Mouse (Mus musculus) embryonic facial prominence, embryonic 14.5 days (tissue): Measurements from ENCODE around the gene Zdhhc21. TPM values are rescaled to one million over a fixed set of nuclear protein-coding genes. Genes with fewer than 3 reads are reported as not detected.

Source experiments
- ATAC-seq: fragments of 200-750 bp; cut with Nextera tagmentation; 2 replicates; pipeline ENCODE4 v1.8.0; 2017; ENCODE audit warnings: low read depth, moderate number of reproducible peaks, moderate TSS enrichment
- DNase-seq: peaks from one replicate; pipeline ENCODE4 v3.0.0-alpha.2; 2015; ENCODE audit warnings: low spot score
- H3K27ac ChIP-seq: fragments of 300-500 bp; sonication (generic); replicated peaks from 2 replicates; pipeline ENCODE4 v1.5.1; 2014; ENCODE audit warnings: low read depth, mild to moderate bottlenecking, low read length, moderate library complexity
- H3K27me3 ChIP-seq: fragments of 300-500 bp; sonication (generic); replicated peaks from 2 replicates; pipeline ENCODE4 v1.6.1; 2014; ENCODE audit warnings: low read length; ENCODE audit not compliant: control insufficient read depth, insufficient read depth
- H3K36me3 ChIP-seq: fragments of 300-500 bp; sonication (generic); 2 replicates; pipeline ENCODE4 v1.6.1; 2014; ENCODE audit warnings: low read length, mixed read lengths; ENCODE audit not compliant: control insufficient read depth, insufficient read depth
- H3K4me1 ChIP-seq: fragments of 300-500 bp; sonication (generic); 2 replicates; pipeline ENCODE4 v1.6.1; 2014; ENCODE audit warnings: antibody characterized with exemption, low read length; ENCODE audit not compliant: control insufficient read depth, insufficient read depth
- H3K4me2 ChIP-seq: fragments of 300-500 bp; sonication (generic); 2 replicates; pipeline ENCODE4 v1.6.1; 2014; ENCODE audit warnings: low read depth, mild to moderate bottlenecking, low read length, moderate library complexity, mixed read lengths
- H3K4me3 ChIP-seq: fragments of 300-500 bp; sonication (generic); 2 replicates; pipeline ENCODE4 v1.5.1; 2014; ENCODE audit warnings: low read depth, mild to moderate bottlenecking, low read length
- H3K9ac ChIP-seq: fragments of 300-500 bp; sonication (generic); 2 replicates; pipeline ENCODE4 v1.6.1; 2014; ENCODE audit warnings: low read depth, mild to moderate bottlenecking, low read length, moderate library complexity, mixed read lengths
- H3K9me3 ChIP-seq: fragments of 300-500 bp; sonication (generic); 2 replicates; pipeline ENCODE4 v1.6.1; 2016; ENCODE audit warnings: low read length; ENCODE audit not compliant: control insufficient read depth
- WGBS: fragments of 180-500 bp; shearing (Covaris S2); extraction: QIAGEN DNeasy Blood & Tissue Kit; methylation state at CpG from one replicate; pipeline ENCODE4 v1.1.7; 2014; 5-methylcytosine and 5-hydroxymethylcytosine counted together
- polyA plus RNA-seq: library from polyadenylated mRNA; unstranded; fragments of >200 nt; fragmentation: Nextera tagmentation; extraction: Ambion mirVana; gene quantifications from 2 replicates; pipeline ENCODE4 v1.2.1, GENCODE M21; 2014

Gene Zdhhc21
- polyA plus RNA-seq, 1 experiment from 2014 or later = 13.4 TPM

DNA sequence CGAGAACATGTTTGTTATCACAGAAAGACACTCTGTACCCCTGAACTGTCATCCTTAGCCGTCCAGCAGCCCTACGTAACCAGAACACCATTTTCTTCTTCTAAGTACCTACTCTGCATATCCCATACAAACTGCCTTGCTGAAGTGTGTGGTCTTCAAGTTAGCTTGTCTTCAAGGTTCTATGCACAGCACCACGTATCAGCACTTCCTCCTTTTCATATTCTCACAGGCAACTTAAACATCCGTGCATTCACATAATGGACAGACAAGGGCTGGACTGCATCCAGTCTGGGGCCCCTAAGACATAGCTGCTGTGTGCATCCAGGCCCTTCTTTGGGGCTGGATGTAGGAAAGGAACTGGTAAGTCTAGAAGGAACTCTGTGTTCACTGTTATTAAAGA, 41.9 kb downstream of the Zdhhc21 start:
- Histone ChIP-seq H3K27ac (no peak overlapping the region), H3K4me1 (no peaks in the 10 kb centered on the region), H3K36me3 (0 out of 2 replicates have a peak, but pooled peaks cover 8% of the 10 kb centered on the region), H3K4me2 (no peak overlapping the region), H3K9me3 (no peaks in the 10 kb centered on the region), H3K27me3 (no peaks in the 10 kb centered on the region), H3K9ac (no peak overlapping the region), H3K4me3 (no peak overlapping the region)
- 88% methylated on average over 5 of the region's 5 CpGs for WGBS
- DNase-seq (no peak), ATAC-seq (no peak)

- 61% methylated on average over 8 of the region's 8 CpGs for WGBS
Observed at GRCm38 (mm10) chr4:82816351-82816750, 43.4 kb downstream of the Zdhhc21 start.

GRCm38 (mm10) chr4:82815296-82815695, 44.5 kb downstream of the Zdhhc21 start:
- Histone ChIP-seq H3K27me3 (no peaks in the 10 kb centered on the region), H3K9me3 (no peaks in the 10 kb centered on the region), H3K36me3 (0 out of 2 replicates have a peak, but pooled peaks cover 5% of the 10 kb centered on the region), H3K27ac (no peak overlapping the region), H3K4me2 (no peak overlapping the region), H3K4me3 (no peak overlapping the region), H3K4me1 (no peaks in the 10 kb centered on the region), H3K9ac (no peak overlapping the region)
- peak; percentile 61 for DNase-seq
- peak; percentile 53; the same call in 1 of the 2 replicates for ATAC-seq
- 64% methylated on average over 4 of the region's 4 CpGs for WGBS

More at GRCm38 (mm10) chr4:82816351-82816750, 43.4 kb downstream of the Zdhhc21 start:
- Histone ChIP-seq H3K36me3 (0 out of 2 replicates have a peak, but pooled peaks cover 5% of the 10 kb centered on the region), H3K9ac (no peak overlapping the region), H3K27ac (no peak overlapping the region), H3K4me3 (no peak overlapping the region), H3K4me1 (no peaks in the 10 kb centered on the region), H3K4me2 (no peak overlapping the region), H3K9me3 (no peaks in the 10 kb centered on the region), H3K27me3 (no peaks in the 10 kb centered on the region)
- no peak for DNase-seq
- no peak for ATAC-seq

DNA sequence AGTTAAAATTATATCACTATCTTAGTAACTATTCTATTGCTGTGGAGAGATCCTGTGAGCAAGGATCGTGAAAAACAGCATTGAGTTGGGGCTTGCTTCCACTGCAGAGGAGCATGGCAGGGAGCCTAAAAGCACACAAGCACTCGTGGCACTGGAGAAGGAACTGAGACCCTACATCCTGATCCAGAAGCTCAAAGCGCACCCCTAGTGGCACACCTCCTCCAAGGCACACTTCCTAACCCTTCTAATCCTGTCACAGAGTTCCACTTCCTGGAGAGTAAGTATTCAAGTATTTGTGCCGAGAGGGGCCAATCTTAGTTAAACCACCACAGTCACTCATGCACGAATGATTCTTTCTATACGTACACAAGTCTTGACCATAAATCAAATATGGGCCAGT, 46.4 kb downstream of the Zdhhc21 start:
- Histone ChIP-seq H3K4me1 (no peaks in the 10 kb centered on the region), H3K4me3 (no peak overlapping the region), H3K9ac (no peak overlapping the region), H3K4me2 (no peak overlapping the region), H3K36me3 (0 out of 2 replicates have a peak, but pooled peaks cover 5% of the 10 kb centered on the region), H3K27ac (no peak overlapping the region), H3K9me3 (no peaks in the 10 kb centered on the region), H3K27me3 (no peaks in the 10 kb centered on the region)
- 64% methylated on average over 6 of the region's 6 CpGs for WGBS
- no peak for DNase-seq
- ATAC-seq = no peak

- DNase-seq (no peak), ATAC-seq (no peak)
- H3K27me3 ChIP-seq = no peaks in the 10 kb centered on the region
- WGBS = 82% methylated on average over 10 of the region's 10 CpGs
- no peaks in the 10 kb centered on the region for H3K4me1 ChIP-seq
- H3K36me3 ChIP-seq = no peaks in the 10 kb centered on the region
- no peak overlapping the region for H3K9ac ChIP-seq
- H3K27ac ChIP-seq = no peak overlapping the region
- H3K4me2 ChIP-seq = no peak overlapping the region
- H3K9me3 ChIP-seq = no peaks in the 10 kb centered on the region
- no peak overlapping the region for H3K4me3 ChIP-seq
Observed at GRCm38 (mm10) chr4:82807811-82808210, 51.9 kb downstream of the Zdhhc21 start.

- no peak overlapping the region for H3K4me3 ChIP-seq
- no peak overlapping the region for H3K27ac ChIP-seq
- no peaks in the 10 kb centered on the region for H3K9me3 ChIP-seq
- WGBS = 82% methylated on average over 10 of the region's 10 CpGs
- no peaks in the 10 kb centered on the region for H3K36me3 ChIP-seq
- no peak for DNase-seq
- H3K9ac ChIP-seq = no peak overlapping the region
- no peak for ATAC-seq
- no peaks in the 10 kb centered on the region for H3K27me3 ChIP-seq
- H3K4me2 ChIP-seq = no peak overlapping the region
- H3K4me1 ChIP-seq = no peaks in the 10 kb centered on the region
Observed at GRCm38 (mm10) chr4:82806176-82806757, 53.5 kb downstream of the Zdhhc21 start.

- peak; percentile 58 for DNase-seq
- Histone ChIP-seq H3K27ac (no peak overlapping the region), H3K9ac (no peak overlapping the region), H3K4me2 (no peak overlapping the region), H3K4me3 (no peak overlapping the region), H3K36me3 (no peaks in the 10 kb centered on the region), H3K27me3 (no peaks in the 10 kb centered on the region), H3K4me1 (no peaks in the 10 kb centered on the region), H3K9me3 (no peaks in the 10 kb centered on the region)
- ATAC-seq = no peak
- WGBS = 45% methylated on average over 2 of the region's 2 CpGs
Observed at GRCm38 (mm10) chr4:82804019-82804418, 55.7 kb downstream of the Zdhhc21 start.

DNA sequence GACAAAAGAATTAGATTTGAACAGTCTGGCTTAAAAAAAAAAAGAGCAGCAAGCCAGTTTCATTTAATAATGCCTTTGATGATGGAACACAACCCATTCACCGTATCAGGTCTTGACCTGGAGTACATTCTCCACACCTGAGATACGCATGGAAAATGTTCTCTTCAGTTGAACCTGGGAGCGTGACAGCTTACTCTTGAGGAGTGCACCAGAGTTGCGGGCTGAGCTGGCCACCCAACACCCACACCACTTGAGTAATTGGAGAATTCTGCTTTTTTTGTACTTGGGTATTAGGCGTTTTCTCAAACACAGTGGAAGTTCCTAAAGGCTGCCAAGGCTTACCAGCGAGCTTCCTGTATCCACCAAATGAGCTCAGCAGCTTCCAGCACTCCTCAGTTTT, 66.2 kb downstream of the Zdhhc21 start:
- Histone ChIP-seq H3K4me1 (no peaks in the 10 kb centered on the region), H3K4me2 (no peak overlapping the region), H3K27ac (no peak overlapping the region), H3K9ac (no peak overlapping the region), H3K27me3 (no peaks in the 10 kb centered on the region), H3K9me3 (no peaks in the 10 kb centered on the region), H3K4me3 (no peak overlapping the region), H3K36me3 (no peaks in the 10 kb centered on the region)
- DNase-seq = no peak
- no peak for ATAC-seq
- WGBS = 86% methylated on average over 6 of the region's 6 CpGs

GRCm38 (mm10) chr4:82792906-82793580, 66.7 kb downstream of the Zdhhc21 start:
- Histone ChIP-seq H3K4me3 (no peak overlapping the region), H3K27me3 (no peaks in the 10 kb centered on the region), H3K36me3 (no peaks in the 10 kb centered on the region), H3K9me3 (no peaks in the 10 kb centered on the region), H3K4me2 (no peak overlapping the region), H3K9ac (no peak overlapping the region), H3K27ac (no peak overlapping the region), H3K4me1 (no peaks in the 10 kb centered on the region)
- ATAC-seq (no peak), DNase-seq (no peak)
- 51% methylated on average over 5 of the region's 5 CpGs for WGBS
